Mouse (Mus musculus): Measurements from ENCODE around the gene Akr1b3.
A peak's percentile ranks its signal among the peaks of the same experiment; 100 is the strongest.

Akr1b3 gene

DNA sequence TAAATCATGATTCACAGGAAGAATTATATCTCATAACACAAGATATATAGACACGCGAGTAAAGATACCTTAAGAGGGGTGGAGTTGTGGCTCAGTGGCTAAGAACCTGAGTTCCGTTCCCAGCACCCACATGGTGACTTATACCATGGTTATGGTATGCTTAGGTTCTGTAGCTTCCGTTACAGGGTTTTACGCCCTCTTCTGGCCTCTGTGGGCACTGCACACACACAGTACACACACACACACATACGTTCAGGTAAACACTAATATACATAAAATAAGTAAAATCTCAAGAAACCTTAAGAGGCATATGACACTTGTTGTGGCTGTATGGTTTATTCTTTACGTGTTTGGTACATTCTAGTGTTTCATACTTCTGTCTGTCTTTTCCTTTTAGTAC, 4.8 kb upstream of the Akr1b3 start:
- no peak for DNase-seq

DNA sequence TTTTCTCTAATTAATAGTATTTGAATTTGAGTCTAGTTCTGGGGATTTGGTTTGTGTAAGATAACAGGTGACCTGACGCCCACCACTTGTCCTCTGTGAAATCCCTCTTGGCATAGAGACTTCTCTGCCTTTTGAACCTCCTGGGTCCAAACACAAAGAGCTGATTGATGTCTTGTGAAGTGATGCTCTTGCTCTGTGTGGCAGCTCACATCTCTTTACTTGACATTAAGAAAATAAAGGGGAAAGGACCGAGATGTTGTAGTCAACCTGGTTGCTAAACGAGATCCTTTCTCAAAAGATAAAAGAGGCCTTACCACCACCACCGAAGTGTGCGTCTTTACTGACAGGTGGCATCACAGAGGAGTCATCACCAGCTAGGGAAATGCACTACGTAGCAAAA, 1.4 kb upstream of the Akr1b3 start:
- DNase-seq, result no peak

DNA sequence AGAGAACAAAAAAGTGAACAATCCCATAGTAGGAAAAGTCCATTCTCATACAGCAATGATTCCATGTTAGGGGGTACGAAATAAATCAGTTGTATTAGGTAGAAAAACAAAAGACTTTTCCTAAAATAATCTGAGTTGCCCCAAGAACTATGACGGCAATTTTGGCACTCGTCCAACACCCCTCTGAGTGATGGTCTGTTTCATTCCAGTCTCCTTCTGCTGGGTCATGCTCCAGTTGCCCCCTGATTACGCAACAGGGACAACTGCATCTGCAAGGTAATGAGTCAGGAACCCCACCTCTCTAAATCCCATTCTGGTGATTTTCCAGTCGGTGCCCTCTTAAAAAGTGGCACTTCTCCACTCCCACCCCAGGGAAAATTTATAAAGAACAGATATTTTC, 894 bp upstream of the Akr1b3 start:
- peak; percentile 13 to 26 for DNase-seq

DNA sequence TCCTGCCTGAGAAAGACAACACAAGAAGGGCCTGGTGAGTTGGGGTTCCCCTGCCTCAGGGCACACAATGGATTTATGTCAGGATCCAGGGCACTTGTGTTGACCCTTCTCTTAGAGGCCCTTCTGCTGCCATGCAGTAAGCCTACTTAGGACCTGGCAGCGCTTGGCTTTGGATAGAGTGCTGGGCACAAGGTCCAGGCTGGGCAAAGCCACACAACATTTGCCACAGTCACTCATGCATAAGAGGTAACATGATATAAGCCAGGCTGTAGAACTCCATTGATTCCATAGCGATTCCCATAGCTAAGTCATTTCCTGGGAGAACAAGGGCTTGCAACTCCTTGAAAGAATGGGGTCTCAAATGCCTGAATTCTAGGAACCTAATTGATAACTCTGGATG, 3.4 kb downstream of the Akr1b3 start:
- no peak for DNase-seq

DNA sequence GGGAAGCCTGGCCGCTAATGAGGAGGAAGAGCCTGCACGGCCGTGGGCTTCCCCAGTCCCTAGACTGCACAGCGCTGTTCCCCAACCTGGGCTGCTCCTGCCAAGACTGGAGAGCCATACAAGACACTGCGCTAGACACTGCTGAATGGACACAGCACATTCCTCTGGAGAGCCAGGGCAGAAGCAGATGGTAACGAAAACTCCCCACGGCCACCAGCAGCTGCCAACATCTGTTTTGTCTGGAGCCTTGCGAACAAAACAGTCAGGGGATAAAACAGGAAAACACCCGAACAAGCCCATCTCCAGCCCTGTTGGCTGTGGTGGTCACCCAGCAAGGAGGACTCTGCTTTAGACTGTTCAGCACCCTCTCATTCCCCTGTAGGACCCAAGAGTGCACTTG, 3.9 kb downstream of the Akr1b3 start:
- DNase-seq, result no peak

DNA sequence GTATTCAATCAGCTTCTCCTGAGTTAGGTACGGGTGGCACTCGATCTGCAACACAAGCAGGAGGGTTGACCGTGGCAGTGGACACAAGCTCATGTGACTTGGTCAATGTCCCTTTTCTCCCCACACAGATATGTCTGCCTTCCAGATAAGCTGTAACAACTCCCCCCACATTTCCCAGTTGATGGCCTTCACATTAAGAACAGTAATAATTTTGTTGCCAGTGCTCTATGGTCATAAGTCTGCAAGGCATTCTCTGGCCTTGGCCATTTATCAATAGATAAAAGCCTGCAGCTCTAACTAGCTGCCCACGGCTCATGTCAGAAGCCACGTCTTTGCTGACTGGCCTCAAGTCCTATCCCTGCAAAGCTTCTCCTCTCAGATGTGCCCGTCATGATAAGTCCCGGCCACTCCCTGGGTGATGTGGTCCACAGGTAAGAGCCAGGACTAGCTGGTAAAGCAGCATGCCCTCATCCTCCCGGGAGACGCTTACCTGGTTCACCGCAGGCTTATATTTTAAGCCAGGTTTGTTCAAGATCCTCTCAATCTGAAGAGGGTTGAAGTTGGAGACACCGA, 7.2 kb downstream of the Akr1b3 start:
- DNase-seq, result no peak

DNA sequence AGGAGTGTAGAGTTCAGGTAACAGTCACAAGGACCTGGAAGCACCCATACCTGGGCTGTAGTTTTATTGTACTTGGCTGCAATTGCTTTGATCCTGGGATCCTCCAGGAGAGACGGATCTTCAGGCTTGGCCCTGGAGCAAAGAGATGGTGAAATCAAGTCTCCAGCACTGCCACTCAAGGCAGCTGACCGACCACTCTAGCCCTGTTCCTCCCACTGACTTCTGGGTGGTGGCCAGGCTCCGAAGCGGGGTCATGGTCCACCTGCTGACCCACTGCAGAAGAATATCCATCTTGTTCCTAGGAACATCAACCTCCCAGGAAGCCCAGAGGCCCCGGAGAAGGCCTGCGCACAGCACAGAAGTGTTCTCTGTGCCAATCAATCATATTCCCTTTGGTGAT, 7.8 kb downstream of the Akr1b3 start:
- no peak for DNase-seq

DNA sequence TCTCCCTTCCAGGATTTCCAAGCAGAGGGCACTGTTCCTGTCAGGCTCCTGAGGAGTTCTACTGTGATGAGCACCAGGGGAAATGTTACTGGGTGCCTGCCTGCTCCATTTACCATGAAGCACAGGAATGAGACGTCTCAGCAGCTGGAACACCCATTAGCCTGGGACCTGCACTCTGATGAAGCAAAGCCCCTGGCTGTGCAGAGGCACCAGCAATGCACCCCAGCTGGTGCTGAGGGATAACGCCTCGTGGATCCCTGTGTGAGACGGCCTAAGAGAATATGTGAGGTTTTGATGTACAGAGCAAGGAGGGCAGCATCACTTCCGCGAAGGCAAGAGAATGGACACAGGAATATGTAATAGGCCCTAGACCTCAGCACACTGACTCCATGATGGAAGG, 10.5 kb downstream of the Akr1b3 start:
- DNase-seq, result no peak

DNA sequence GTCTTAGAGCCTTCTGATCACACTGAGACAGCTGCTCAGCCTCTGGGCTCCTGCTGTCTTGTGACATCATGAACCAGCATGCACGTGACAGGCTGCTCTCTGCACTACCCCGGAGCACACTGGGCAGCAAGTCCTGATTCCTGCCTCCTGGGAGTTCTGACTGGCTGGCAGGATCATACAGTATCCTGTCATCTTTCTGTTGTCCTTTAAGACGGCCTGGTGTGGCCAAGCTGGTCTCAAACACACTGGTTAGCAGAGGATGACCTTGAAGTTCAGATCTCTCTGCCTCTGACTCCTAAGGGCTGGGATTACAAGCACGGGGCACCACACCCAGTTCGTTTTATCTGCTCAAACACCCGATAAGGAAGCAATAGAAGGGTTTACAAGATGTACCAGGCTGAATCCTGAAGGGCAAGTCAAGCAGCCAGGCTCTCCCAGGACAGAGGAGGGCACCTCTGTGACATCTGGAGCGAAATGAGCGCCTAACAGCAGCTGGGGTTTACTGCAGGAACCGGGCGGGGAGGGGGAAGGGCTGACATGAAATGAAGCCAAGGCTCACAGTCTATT, 12.5 kb downstream of the Akr1b3 start:
- DNase-seq, result no peak

DNA sequence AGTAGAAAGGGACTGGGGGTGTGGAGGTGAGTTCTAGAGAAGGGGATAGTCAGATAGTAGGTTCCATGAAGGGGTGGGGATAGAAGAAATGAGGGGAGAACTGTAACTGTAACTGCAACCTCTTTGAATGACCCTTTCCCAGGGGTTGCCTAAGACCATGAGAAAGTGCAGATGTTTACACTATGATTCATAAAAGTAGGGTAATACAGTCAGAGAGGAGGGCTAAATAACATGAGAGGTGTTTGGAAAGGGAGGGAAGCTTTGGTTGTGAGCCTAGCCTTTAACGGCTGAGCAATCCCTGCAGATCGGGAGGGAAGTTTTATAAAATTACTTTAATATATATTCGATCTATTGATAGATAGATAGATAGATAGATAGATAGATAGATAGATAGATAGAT, 20.2 kb downstream of the Akr1b3 start:
- DNase-seq, result no peak

DNA sequence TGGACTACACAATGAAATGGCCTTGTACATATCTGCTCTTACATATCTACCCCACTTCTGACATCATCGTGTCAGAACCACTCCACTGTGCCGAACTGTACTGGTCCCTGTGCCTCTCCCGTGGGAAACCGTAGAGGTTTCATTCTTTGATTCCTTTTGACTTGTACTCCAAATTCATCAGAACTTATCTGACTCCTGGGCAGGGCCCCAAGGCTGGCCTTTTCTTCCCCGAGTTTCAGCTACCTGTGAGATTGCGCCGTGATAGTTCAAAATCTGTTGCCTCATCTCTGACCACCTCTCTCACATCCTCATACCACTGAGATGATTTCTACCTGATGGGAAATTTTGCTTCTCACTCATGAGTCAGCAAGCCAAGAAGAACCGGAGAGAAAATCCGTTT, 21.8 kb downstream of the Akr1b3 start:
- DNase-seq, result no peak

DNA sequence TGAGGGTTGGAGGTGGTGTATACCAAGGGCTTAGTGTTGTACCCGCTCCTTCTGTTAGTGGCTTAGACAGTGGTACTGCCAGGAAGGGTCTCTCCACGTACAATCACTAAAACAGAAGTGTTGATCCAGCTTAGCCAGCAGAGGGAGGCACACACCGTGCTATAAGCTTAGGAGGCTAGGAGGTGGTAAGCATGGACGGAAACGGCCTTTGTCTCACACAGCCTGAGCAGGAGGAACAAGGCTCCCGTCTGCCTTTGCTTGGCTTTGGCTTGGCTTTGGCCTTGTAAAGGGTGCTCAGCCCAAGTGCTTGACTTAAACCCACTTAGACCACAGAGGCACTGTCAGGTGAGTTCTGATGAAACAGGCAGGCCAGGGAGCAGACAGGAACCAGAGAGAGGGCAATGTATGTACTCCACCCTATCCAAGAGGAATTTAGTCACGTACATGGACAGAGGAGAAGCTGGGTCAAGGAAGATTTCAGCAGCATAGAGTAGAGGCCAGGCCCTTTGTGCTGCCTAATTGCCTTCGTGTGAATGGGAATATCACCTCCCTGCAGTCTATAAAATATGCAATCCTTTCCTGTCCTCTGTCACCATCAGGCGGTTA, 24.3 kb downstream of the Akr1b3 start:
- peak; percentile 43 to 50 for DNase-seq

DNA sequence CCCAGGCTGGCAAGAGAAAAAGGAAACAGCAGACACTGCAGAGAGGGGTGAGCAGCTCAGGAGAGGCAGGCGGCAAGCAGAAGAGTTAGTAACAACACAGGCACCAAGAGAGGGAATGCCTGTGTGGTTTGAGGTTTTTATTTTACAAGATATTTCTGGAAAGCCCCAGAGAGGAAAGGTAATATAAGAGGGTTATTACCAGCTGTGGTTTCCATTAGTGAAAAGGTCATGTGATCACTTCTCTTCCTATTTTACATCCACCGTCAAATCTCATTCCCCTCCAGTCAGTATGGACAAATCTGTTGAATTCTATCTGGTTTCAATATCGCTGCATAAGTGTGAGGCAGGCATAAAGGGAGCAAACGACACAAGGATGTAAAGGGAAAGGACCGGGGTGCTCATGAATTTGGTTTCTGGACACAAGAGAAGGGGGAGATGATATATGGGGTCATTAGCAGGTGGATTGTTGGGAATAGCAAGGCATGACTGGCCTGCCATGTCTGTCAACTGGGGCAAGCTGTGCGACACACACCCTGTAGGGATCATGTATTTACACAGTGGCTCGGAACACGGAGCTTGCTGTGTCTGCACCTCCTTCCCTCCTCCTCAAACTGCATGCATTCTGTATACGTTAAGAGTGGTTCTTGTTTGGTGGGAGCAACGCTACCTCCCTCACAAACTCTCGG, 24.9 kb downstream of the Akr1b3 start:
- no peak for DNase-seq

DNA sequence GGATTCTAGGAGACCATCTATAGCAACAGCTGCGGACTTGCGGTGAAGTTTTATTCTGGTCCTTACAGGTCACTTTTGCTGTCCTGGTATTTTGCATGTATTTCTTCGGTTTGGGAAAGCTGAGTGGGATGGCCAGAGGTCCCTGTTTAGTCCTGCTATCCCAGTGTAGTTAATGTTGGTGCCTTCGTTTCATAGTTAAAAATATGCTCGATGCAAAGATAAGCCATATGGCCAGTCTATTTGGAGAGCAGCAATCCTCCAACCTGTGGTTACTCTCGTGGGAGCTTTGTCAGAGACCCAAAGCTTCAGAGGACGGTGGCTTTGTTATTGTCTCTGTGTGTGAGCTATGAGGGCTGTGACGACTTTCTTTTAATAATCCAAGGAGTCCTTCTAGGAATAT, 26.6 kb downstream of the Akr1b3 start:
- no peak for DNase-seq

DNA sequence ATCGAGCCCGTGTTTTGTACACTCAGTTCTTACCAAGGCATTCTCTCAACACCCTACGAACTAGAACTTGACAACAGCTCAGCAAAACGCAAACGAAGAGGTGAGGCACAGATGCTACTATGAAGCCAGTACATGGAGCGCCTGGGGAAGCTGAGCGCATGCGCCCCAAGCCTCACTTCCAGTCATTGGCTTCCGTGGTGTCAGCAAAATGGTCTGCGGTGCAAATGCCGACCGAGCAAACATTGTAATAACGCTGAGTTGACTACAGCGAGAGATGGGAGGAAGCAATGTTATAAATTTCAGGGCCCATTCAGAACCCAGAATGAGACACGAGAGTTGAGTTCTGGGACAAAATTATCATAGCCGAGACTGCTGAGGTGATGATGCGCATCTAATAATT, 27.2 kb downstream of the Akr1b3 start:
- DNase-seq, result no peak

DNA sequence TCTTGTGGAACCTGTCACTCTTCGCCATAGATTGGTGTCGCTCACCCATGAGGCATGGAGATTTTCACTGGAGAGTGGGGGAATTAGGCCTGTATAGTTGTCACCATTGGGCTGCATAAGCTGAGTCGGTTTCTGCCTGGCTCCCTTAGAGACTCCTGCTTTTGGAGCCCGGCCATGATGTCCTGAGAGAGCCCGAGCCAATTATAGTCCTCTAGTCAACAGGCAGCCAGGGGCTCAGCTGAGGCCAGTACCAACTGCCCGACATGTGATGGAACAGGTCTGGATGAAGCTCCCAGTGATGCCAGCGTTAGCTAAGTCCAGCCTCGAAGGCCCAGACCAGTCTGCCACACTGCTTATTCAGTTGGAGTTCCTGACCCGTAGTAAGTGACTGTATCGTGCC, 29.2 kb downstream of the Akr1b3 start:
- peak; percentile 51 to 56 for DNase-seq

DNA sequence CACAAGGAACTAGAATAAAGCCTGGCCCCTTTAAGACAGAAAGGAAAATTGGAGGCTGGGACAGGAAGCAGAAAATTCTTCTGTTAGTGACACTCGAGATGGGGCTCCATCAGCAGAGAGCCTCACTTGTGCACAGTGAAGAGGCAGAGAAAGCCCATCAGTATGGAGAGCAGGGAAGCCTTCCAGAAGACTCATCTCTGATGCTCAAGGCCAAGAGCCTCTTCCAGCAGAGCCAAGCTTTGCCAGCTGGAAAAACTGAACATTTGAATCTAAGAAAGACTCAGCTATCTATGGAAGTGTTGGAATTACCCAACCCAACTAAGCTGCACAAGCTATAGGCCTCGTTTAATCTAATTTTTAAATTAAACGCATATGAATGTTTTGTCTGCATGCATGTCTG, 30.4 kb downstream of the Akr1b3 start:
- DNase-seq, result no peak

DNA sequence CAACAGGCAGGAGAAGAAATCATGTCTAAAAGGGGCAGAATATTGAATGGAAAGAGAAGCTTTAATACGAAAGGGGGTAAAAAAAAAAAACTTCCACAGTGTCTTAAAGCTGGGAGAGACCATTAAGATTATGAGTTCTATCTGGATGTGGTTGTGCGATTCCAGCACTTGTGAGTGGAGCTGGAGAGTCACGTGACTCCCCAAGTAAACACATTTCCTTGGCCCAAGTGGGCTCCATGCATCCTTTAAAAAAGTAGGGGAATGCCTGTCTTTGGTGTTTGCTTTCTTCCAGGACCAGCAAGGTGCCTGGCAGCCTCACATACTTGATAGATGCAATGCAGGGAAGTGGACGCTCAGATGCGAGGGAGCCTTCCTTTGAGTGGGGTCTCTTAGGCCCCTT, 38.9 kb downstream of the Akr1b3 start:
- no peak for DNase-seq

DNA sequence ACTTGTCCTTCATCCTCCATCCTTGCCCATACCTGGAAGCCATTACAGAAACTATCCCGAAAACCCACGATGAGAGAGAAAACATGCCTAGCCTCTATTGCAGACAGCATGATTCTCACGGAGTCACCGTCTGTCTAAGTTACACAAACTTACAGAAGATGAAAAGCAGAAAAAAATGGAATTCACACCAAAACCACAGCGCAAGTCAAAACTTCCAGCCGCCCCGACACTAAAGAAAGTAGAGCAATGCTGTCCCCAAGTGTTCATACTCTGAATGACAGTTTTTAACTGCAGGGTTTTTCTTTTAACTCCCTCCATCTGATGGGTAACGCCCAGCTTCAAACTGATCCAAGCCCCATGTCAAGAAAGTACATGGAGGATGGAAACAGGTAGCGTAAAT, 39.6 kb downstream of the Akr1b3 start:
- peak in 1 of 2 experiments; percentile 56 for DNase-seq

DNA sequence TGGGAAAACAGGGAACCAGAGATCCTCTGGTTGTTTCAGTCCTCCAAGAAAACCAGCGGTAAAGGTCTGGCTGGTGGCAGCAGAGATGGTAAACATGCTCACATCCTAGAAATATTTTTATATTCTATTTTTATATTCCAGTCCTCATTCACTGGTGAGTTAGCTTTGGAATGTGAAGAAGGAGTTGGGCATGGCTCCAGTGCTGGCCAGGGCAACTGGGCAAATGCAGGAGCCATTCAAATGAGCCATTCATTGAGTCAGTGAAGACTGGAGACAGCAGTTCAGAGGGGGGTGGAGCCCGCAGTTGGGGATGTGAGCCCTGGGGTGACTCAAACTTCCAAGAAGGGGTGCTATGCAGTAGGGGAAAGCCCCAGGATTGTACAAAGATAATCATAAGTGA, 42.9 kb downstream of the Akr1b3 start:
- DNase-seq, result peak; percentile 6 to 9

DNA sequence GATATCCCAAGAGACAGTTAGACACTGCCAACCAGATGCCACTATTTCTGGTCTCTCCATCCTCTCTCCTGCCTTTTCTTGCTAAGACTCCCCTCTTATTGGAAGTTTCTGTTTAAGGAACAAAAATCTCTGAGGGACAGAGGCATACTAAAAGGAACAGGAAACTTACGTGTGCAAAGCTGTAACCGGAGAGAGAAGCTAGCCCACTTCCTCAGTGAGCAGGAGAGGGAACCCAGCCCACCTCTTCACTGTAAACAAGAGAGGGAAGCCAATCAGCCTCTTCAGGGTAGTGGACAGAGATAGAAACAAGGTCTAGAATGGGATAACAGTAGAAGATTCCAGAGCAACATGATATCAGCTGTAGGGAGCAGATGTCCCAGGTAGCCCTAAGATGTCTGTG, 44.2 kb downstream of the Akr1b3 start:
- DNase-seq, result no peak

DNA sequence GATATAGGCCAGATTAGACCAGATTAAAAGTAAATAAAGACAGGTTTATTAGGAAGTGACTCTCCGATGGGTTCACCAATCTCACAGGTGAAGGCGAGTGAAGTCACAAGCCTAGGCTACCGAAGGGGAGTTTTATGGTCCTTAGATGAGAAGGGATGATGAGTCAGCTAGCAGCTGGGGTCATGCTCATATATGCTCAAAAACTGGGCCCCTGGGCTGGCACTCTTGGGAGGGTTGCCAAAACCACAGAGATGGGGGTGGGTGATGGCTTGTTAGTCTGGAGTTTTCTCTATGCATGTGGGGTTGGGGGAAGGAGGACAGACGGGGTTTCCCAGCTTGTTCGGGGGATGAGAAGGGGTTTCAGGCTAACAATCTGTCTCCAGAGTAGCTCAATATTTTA, 44.8 kb downstream of the Akr1b3 start:
- DNase-seq, result no peak

DNA sequence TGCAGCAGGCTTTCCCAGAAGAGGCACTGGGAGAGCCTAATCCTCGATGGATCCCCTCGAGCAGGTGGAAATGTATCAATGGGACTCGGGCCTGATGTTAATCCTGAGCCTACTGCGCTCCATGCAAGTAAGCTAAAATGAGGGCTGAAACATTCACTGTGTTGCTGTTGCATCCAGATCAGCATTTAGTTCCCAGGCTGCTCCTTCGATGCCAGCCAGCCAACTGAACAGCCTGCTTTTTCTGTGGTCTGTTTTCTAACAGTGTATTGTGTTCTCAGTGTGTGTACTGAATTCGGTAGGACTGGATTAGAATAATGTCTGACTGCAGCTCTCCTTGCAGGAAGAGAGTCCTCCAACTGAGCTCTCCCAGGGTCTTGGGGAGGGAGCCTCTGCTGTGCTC, 46.6 kb downstream of the Akr1b3 start:
- no peak for DNase-seq

DNA sequence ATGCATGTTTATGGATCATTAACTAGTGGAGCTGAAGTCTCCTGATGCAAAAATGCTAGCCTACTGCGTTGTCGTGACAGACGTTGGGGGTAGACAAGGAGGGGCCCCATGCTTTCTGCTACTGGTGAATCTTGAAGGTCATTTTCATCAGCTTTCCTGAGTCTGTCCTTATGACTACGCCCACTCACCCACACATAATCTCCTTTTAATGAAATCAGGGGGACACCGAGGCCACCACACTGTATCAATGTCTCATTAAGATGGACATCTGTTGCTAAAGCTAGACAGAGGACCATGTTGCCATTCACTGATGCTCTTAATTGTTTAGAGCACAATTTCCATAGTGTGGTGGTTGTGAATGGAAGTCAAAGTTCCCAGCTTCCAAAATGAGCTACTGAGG, 58.7 kb downstream of the Akr1b3 start:
- DNase-seq, result no peak

Data from cerebellum, postnatal 36 days (tissue).